In genomic region chrX:13208404-13208803, GRCm38 (mm10) we compare ENCODE assay signal across 8 mouse cellular contexts.
DNase-seq lines count a peak whose midpoint lies in the region; ATAC-seq lines count a peak whose summit lies in the region.

No protein-coding gene starts in this region.

- H3K4me3 ChIP-seq in lung, embryonic 16.5 days (ENCODE audit: low read length): peak overlapping the region; percentile 43
- peak overlapping the region; percentile 42 for H3K4me3 ChIP-seq in erythroblast, embryonic 14.5 days (replicated peaks)
- H3K4me3 ChIP-seq in limb, embryonic 10.5 days: peak overlapping the region; percentile 42
- H3K4me3 ChIP-seq in neural tube, embryonic 14.5 days (ENCODE audit: low read depth, low read length): peak overlapping the region; percentile 26

- H3K9ac ChIP-seq in lung, embryonic 16.5 days (ENCODE audit: low read length): peak overlapping the region; percentile 59
- peak overlapping the region; percentile 28 for H3K9ac ChIP-seq in neural tube, embryonic 14.5 days (replicated peaks; ENCODE audit: low read depth, low read length)

- H3K9me3 ChIP-seq in lung, embryonic 16.5 days (ENCODE audit: control insufficient read depth, low read length): no peaks in the 10 kb centered on the region
- no peaks in the 10 kb centered on the region for H3K9me3 ChIP-seq in erythroblast, embryonic 14.5 days (ENCODE audit: control insufficient read depth, low read length)
- no peaks in the 10 kb centered on the region for H3K9me3 ChIP-seq in limb, embryonic 10.5 days (replicated peaks)
- H3K9me3 ChIP-seq in neural tube, embryonic 14.5 days (ENCODE audit: control insufficient read depth, low read length): no peaks in the 10 kb centered on the region

- ATAC-seq in lung, embryonic 16.5 days (ENCODE audit: low read depth): peak; percentile 3; the same call in 1 of the 2 replicates
- peak; percentile 69 for ATAC-seq in neural tube, embryonic 14.5 days (ENCODE audit: low read depth)

- H3K4me1 ChIP-seq in lung, embryonic 16.5 days (replicated peaks; ENCODE audit: control insufficient read depth, insufficient read depth, low read length): no peaks in the 10 kb centered on the region
- H3K4me1 ChIP-seq in erythroblast, embryonic 14.5 days (ENCODE audit: control insufficient read depth): peaks cover 8% of the 10 kb centered on the region
- 0 out of 2 replicates have a peak, but pooled peaks cover 5% of the 10 kb centered on the region for H3K4me1 ChIP-seq in limb, embryonic 10.5 days
- H3K4me1 ChIP-seq in neural tube, embryonic 14.5 days (ENCODE audit: control insufficient read depth, insufficient read depth, low read length): no peaks in the 10 kb centered on the region

- no peaks in the 10 kb centered on the region for H3K27me3 ChIP-seq in lung, embryonic 16.5 days (ENCODE audit: control insufficient read depth, insufficient read depth, low read depth, low read length)
- no peaks in the 10 kb centered on the region for H3K27me3 ChIP-seq in erythroblast, embryonic 14.5 days (ENCODE audit: control insufficient read depth)
- H3K27me3 ChIP-seq in limb, embryonic 10.5 days (ENCODE audit: low read depth, poor library complexity, severe bottlenecking): peaks cover 50% of the 10 kb centered on the region
- no peaks in the 10 kb centered on the region for H3K27me3 ChIP-seq in neural tube, embryonic 14.5 days (ENCODE audit: control insufficient read depth, insufficient read depth, low read length)

- no peaks in the 10 kb centered on the region for H3K36me3 ChIP-seq in lung, embryonic 16.5 days (ENCODE audit: control insufficient read depth, insufficient read depth, low read length)
- H3K36me3 ChIP-seq in erythroblast, embryonic 14.5 days (ENCODE audit: control insufficient read depth): no peaks in the 10 kb centered on the region
- no peaks in the 10 kb centered on the region for H3K36me3 ChIP-seq in limb, embryonic 10.5 days
- no peaks in the 10 kb centered on the region for H3K36me3 ChIP-seq in neural tube, embryonic 14.5 days (ENCODE audit: control insufficient read depth, insufficient read depth, low read length)

- WGBS in lung, embryonic 16.5 days: 32% methylated on average over 6 of the region's 6 CpGs
- WGBS in limb, embryonic 10.5 days: 38% methylated on average over 6 of the region's 6 CpGs
- 33% methylated on average over 6 of the region's 6 CpGs for WGBS in neural tube, embryonic 14.5 days

- peak overlapping the region; percentile 57 for H3K4me2 ChIP-seq in lung, embryonic 16.5 days (ENCODE audit: low read depth, low read length)
- peak overlapping the region; percentile 38 for H3K4me2 ChIP-seq in neural tube, embryonic 14.5 days (ENCODE audit: low read depth, low read length)

- no peak for DNase-seq in lung, adult 18-20 months
- no peak for DNase-seq in limb, embryonic 10.5 days (ENCODE audit: low spot score)
- DNase-seq in thymus, postnatal 0 days (ENCODE audit: low spot score): no peak
- no peak for DNase-seq in gastrocnemius, postnatal 4 days (ENCODE audit: low spot score in 2 of 2)
- no peak for DNase-seq in frontal cortex, postnatal 36 days (ENCODE audit: low spot score in 2 of 2)

- no peak overlapping the region for H3K27ac ChIP-seq in lung, embryonic 16.5 days (ENCODE audit: low read length)
- H3K27ac ChIP-seq in limb, embryonic 10.5 days: peak overlapping the region; percentile 75
- H3K27ac ChIP-seq in neural tube, embryonic 14.5 days (ENCODE audit: low read depth, low read length): peak overlapping the region; percentile 69
